ENCODE assay signal across 7 mouse cellular contexts in genomic region chr3:135307411-135308259, GRCm38 (mm10). TPM values are rescaled to one million over a fixed set of nuclear protein-coding genes. Genes with fewer than 3 reads are reported as not detected.
DNase-seq lines count a peak whose midpoint lies in the region; ATAC-seq and TF ChIP-seq lines count a peak whose summit lies in the region.

Gene Slc9b2, plus strand, starts transcription at chr3:135307700.

- 11% methylated on average over 22 of the region's 28 CpGs for WGBS in heart, postnatal 0 days
- WGBS in limb, embryonic 11.5 days: 12% methylated on average over 26 of the region's 28 CpGs
- 8% methylated on average over 28 of the region's 28 CpGs for WGBS in stomach, embryonic 15.5 days

- peak; percentile 67; the same call in 1 of the 2 replicates for ATAC-seq in heart, postnatal 0 days (ENCODE audit: insufficient read depth, low read depth)
- peak; percentile 88 for ATAC-seq in limb, embryonic 11.5 days (ENCODE audit: insufficient number of reproducible peaks, low FRiP score, low TSS enrichment, low read depth)
- ATAC-seq in stomach, embryonic 15.5 days (ENCODE audit: insufficient read depth, low FRiP score, low read depth): peak; percentile 94

- DNase-seq in spleen, postnatal 36 days (ENCODE audit: low spot score in 2 of 2): peak; percentile 31 to 32
- DNase-seq in spleen, adult 12 weeks (ENCODE audit: low spot score): no peak
- DNase-seq in c-Kit-positive CD71-positive TER-119-negative erythroid progenitor cells, embryonic 14.5 days (ENCODE audit: low read depth): peak; percentile 22
- DNase-seq in heart, postnatal 0 days (ENCODE audit: low spot score): no peak
- DNase-seq in limb, embryonic 11.5 days (ENCODE audit: low spot score): peak; percentile 70
- DNase-seq in mesoderm, embryonic 11.5 days (ENCODE audit: low read depth, low spot score): peak; percentile 44

- H3K27ac ChIP-seq in heart, postnatal 0 days (ENCODE audit: low read depth): no peak within 1 kb of the TSS
- H3K27ac ChIP-seq in limb, embryonic 11.5 days (replicated peaks; ENCODE audit: low read depth, low read length): no peak within 1 kb of the TSS
- no peak within 1 kb of the TSS for H3K27ac ChIP-seq in stomach, embryonic 15.5 days

- TF ChIP-seq CTCF in heart, postnatal 0 days (IDR thresholded peaks at IDR 0.05; ENCODE audit: low read depth): 0 out of 2 replicates have a peak, but pooled peaks have one; percentile 9

- H3K4me3 ChIP-seq in heart, postnatal 0 days (ENCODE audit: low read depth, low read length): peak within 1 kb of the TSS; percentile 42
- peak within 1 kb of the TSS; percentile 23 for H3K4me3 ChIP-seq in limb, embryonic 11.5 days (ENCODE audit: low read depth, low read length)
- H3K4me3 ChIP-seq in stomach, embryonic 15.5 days (replicated peaks): peak within 1 kb of the TSS; percentile 37

- H3K36me3 ChIP-seq in heart, postnatal 0 days (replicated peaks; ENCODE audit: control insufficient read depth, insufficient read depth, low read length): no peaks in the 10 kb centered on the region
- H3K36me3 ChIP-seq in limb, embryonic 11.5 days (ENCODE audit: control insufficient read depth, insufficient read depth, low read length): no peaks in the 10 kb centered on the region
- H3K36me3 ChIP-seq in stomach, embryonic 15.5 days: no peaks in the 10 kb centered on the region

- no peaks in the 10 kb centered on the region for H3K9me3 ChIP-seq in heart, postnatal 0 days (replicated peaks; ENCODE audit: control insufficient read depth, low read length)
- no peaks in the 10 kb centered on the region for H3K9me3 ChIP-seq in limb, embryonic 11.5 days (ENCODE audit: control insufficient read depth, low read length)
- no peaks in the 10 kb centered on the region for H3K9me3 ChIP-seq in stomach, embryonic 15.5 days

- no peak for TF ChIP-seq EP300 in heart, postnatal 0 days (IDR thresholded peaks at IDR 0.05; ENCODE audit: low read depth)

- peaks cover 4% of the 10 kb centered on the region; the same call in 1 of the 2 replicates for H3K27me3 ChIP-seq in heart, postnatal 0 days (ENCODE audit: control insufficient read depth, insufficient read depth, low read length)
- H3K27me3 ChIP-seq in limb, embryonic 11.5 days (ENCODE audit: control insufficient read depth, insufficient read depth, low read length): no peaks in the 10 kb centered on the region
- no peaks in the 10 kb centered on the region for H3K27me3 ChIP-seq in stomach, embryonic 15.5 days (replicated peaks)

- no peaks in the 10 kb centered on the region for H3K4me1 ChIP-seq in heart, postnatal 0 days (ENCODE audit: control insufficient read depth, insufficient read depth)
- H3K4me1 ChIP-seq in limb, embryonic 11.5 days (ENCODE audit: control insufficient read depth, insufficient read depth, low read length): no peaks in the 10 kb centered on the region; the same call in 1 of the 2 replicates
- 0 out of 2 replicates have a peak, but pooled peaks cover 3% of the 10 kb centered on the region for H3K4me1 ChIP-seq in stomach, embryonic 15.5 days

- no peak within 1 kb of the TSS for H3K9ac ChIP-seq in heart, postnatal 0 days (replicated peaks; ENCODE audit: low read depth, low read length)
- peak within 1 kb of the TSS; percentile 34; the same call in 1 of the 2 replicates for H3K9ac ChIP-seq in limb, embryonic 11.5 days (ENCODE audit: low read length)
- no peak within 1 kb of the TSS for H3K9ac ChIP-seq in stomach, embryonic 15.5 days

- H3K4me2 ChIP-seq in heart, postnatal 0 days (ENCODE audit: low read depth, low read length): peak within 1 kb of the TSS; percentile 71
- peak within 1 kb of the TSS; percentile 46 for H3K4me2 ChIP-seq in limb, embryonic 11.5 days (ENCODE audit: low read depth, severe bottlenecking)
- H3K4me2 ChIP-seq in stomach, embryonic 15.5 days: peak within 1 kb of the TSS; percentile 68

RNA-seq across cellular contexts. Expression of gene Slc9b2, which starts in this region (rescaled TPM):
- total RNA-seq in heart, postnatal 0 days (2014; rRNA removed; ENCODE audit: low replicate concordance): 0.39 TPM in 1 of 2 replicates, not detected in the other
- polyA plus RNA-seq in heart, postnatal 0 days (2015; fragmentation: Nextera tagmentation; extraction: Ambion mirVana): 0.11 TPM in 2 replicates
- polyA plus RNA-seq in limb, embryonic 11.5 days (2014; fragmentation: Nextera tagmentation; extraction: Ambion mirVana): 5.1 and 5.6 TPM in 2 replicates
- 2.2 and 2.4 TPM in 2 replicates for polyA plus RNA-seq in stomach, embryonic 15.5 days (2015; fragmentation: Nextera tagmentation; extraction: Ambion mirVana)

Comparison
In these comparisons a context has a peak if more than half of its experiments do, and no peak if none do; other contexts are left out.
1. DNase-seq: peak in spleen, postnatal 36 days (2 of 2), c-Kit-positive CD71-positive TER-119-negative erythroid progenitor cells, embryonic 14.5 days (single experiment), limb, embryonic 11.5 days (single experiment) and mesoderm, embryonic 11.5 days (single experiment); none in spleen, adult 12 weeks (single experiment) and heart, postnatal 0 days (single experiment).
2. Peak in ATAC-seq, H3K4me3 ChIP-seq and H3K4me2 ChIP-seq in heart, postnatal 0 days; RNA of the gene not detected or under 1 TPM.
3. Peak in every context shown above with its lines, with median percentiles within 50 percentile points of each other: ATAC-seq, H3K4me2 ChIP-seq and H3K4me3 ChIP-seq.